Comparison of ENCODE assay signal across 15 mouse cellular contexts in the genomic region with DNA sequence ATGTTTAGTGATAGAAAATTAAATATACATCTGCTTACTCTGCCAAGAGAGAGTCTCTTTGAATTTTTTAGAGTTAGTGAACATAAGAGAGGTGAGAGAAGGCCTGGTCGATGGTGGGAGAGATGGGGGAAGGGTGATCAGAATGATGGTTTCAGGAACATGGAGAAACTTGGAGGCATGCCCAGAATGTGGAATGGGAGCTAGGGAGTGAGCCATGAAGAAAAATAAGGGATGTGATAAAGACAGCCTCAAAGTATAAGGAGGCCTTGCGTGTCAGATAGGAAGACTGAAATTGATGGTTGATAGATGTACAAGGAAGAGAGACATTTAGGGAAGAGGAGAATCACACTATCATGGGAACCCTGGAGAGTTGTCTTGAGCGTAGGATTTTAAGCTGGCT.
DNase-seq lines count a peak whose midpoint lies in the region; ATAC-seq and TF ChIP-seq lines count a peak whose summit lies in the region.
"Had no signal": no experiment of that assay in that cellular context is flagged by ENCODE, and none has a peak within 500 bp of the region (broad histone marks: within the 10 kb centered on the region; RNA-seq: fewer than 3 reads in every experiment).

No protein-coding gene starts in this region.

- intact Hi-C loops in heart, adult 2 months (cut with DNase I) = loop anchor here (10.0 kb wide), 1 partner anchor 350 kb away; the partner anchor contains the start of gene Osr1

- no peak for ATAC-seq in midbrain, postnatal 0 days (ENCODE audit: low FRiP score)
- ATAC-seq in midbrain, embryonic 15.5 days (replicated peaks) = no peak
- ATAC-seq: CD4-positive, CD25-positive, alpha-beta regulatory T cell, adult 4 months; intestine, embryonic 15.5 days had no signal

- no peak overlapping the region for H3K4me3 ChIP-seq in heart, adult 2 months
- no peak overlapping the region for H3K4me3 ChIP-seq in midbrain, postnatal 0 days (ENCODE audit: low read depth, low read length)
- H3K4me3 ChIP-seq in midbrain, embryonic 15.5 days = no peak overlapping the region
- H3K4me3 ChIP-seq: hindbrain, embryonic 12.5 days; intestine, embryonic 15.5 days; limb, embryonic 12.5 days; neural tube, embryonic 13.5 days had no signal

- 50% methylated on average over 3 of the region's 3 CpGs for WGBS in heart, adult 2 months
- WGBS in midbrain, postnatal 0 days = 75% methylated on average over 3 of the region's 3 CpGs
- 87% methylated on average over 3 of the region's 3 CpGs for WGBS in midbrain, embryonic 15.5 days

- no peak overlapping the region for H3K9ac ChIP-seq in heart, adult 2 months (ENCODE audit: low read depth, low read length)
- no peak overlapping the region for H3K9ac ChIP-seq in midbrain, postnatal 0 days (replicated peaks; ENCODE audit: low read length, poor library complexity, severe bottlenecking)
- H3K9ac ChIP-seq in midbrain, embryonic 15.5 days = no peak overlapping the region
- H3K9ac ChIP-seq: hindbrain, embryonic 12.5 days; intestine, embryonic 15.5 days; limb, embryonic 12.5 days; liver, embryonic 14.5 days; neural tube, embryonic 13.5 days had no signal

- H3K27me3 ChIP-seq in heart, adult 2 months (ENCODE audit: control insufficient read depth, insufficient read depth, low read length) = no peaks in the 10 kb centered on the region
- no peaks in the 10 kb centered on the region for H3K27me3 ChIP-seq in midbrain, postnatal 0 days (ENCODE audit: insufficient read depth, low read length)
- H3K27me3 ChIP-seq in midbrain, embryonic 15.5 days (replicated peaks) = no peaks in the 10 kb centered on the region
- H3K27me3 ChIP-seq: hindbrain, embryonic 12.5 days; intestine, embryonic 15.5 days; limb, embryonic 12.5 days; neural tube, embryonic 13.5 days had no signal

- no peak overlapping the region for H3K27ac ChIP-seq in heart, adult 2 months
- no peak overlapping the region for H3K27ac ChIP-seq in midbrain, postnatal 0 days (ENCODE audit: low read depth, low read length)
- H3K27ac ChIP-seq in midbrain, embryonic 15.5 days = no peak overlapping the region
- H3K27ac ChIP-seq: hindbrain, embryonic 12.5 days; intestine, embryonic 15.5 days; limb, embryonic 12.5 days; liver, embryonic 14.5 days; neural tube, embryonic 13.5 days had no signal

- H3K79me2 ChIP-seq in heart, adult 2 months (replicated peaks; ENCODE audit: control insufficient read depth, insufficient read depth, low read length) = no peaks in the 10 kb centered on the region

- no peaks in the 10 kb centered on the region for H3K4me1 ChIP-seq in heart, adult 2 months (ENCODE audit: control insufficient read depth, insufficient read depth, low read length)
- H3K4me1 ChIP-seq in midbrain, postnatal 0 days (ENCODE audit: insufficient read depth, low read length) = no peaks in the 10 kb centered on the region
- H3K4me1 ChIP-seq in midbrain, embryonic 15.5 days = no peaks in the 10 kb centered on the region
- H3K4me1 ChIP-seq: hindbrain, embryonic 12.5 days; intestine, embryonic 15.5 days; limb, embryonic 12.5 days; neural tube, embryonic 13.5 days had no signal

- no peak for TF ChIP-seq CTCF in heart, adult 2 months (IDR thresholded peaks at IDR 0.05)
- TF ChIP-seq CTCF in midbrain, postnatal 0 days (IDR thresholded peaks at IDR 0.05) = no peak

- peak; percentile 92 for DNase-seq in heart, adult 11 months
- DNase-seq in heart, adult 2 months = no peak
- peak; percentile 51 for DNase-seq in kidney, postnatal 10 days
- DNase-seq in kidney, postnatal 36 days = no peak
- peak; percentile 6 for DNase-seq in midbrain, postnatal 0 days (ENCODE audit: low spot score)
- DNase-seq in right cerebral cortex, postnatal 14 days = no peak
- DNase-seq: adrenal gland, postnatal 10 days; cerebellum, adult 9-10 months had no signal

- no peak for TF ChIP-seq POLR2A in heart, adult 2 months (IDR thresholded peaks at IDR 0.05; ENCODE audit: insufficient read depth, low read depth, low read length)

- TF ChIP-seq EP300 in heart, adult 2 months (IDR thresholded peaks at IDR 0.05; ENCODE audit: insufficient read depth, low read depth, low read length) = no peak

- H3K9me3 ChIP-seq in midbrain, postnatal 0 days (ENCODE audit: low read length) = no peaks in the 10 kb centered on the region
- no peaks in the 10 kb centered on the region for H3K9me3 ChIP-seq in midbrain, embryonic 15.5 days
- H3K9me3 ChIP-seq: hindbrain, embryonic 12.5 days; intestine, embryonic 15.5 days; limb, embryonic 12.5 days; neural tube, embryonic 13.5 days had no signal

- H3K4me2 ChIP-seq in midbrain, postnatal 0 days (ENCODE audit: low read depth, low read length, poor library complexity, severe bottlenecking) = no peak overlapping the region
- H3K4me2 ChIP-seq in midbrain, embryonic 15.5 days = no peak overlapping the region
- H3K4me2 ChIP-seq: hindbrain, embryonic 12.5 days; intestine, embryonic 15.5 days; limb, embryonic 12.5 days; neural tube, embryonic 13.5 days had no signal

- H3K36me3 ChIP-seq in heart, adult 2 months (ENCODE audit: control insufficient read depth, insufficient read depth, low read length) = no peaks in the 10 kb centered on the region
- no peaks in the 10 kb centered on the region for H3K36me3 ChIP-seq in midbrain, postnatal 0 days (ENCODE audit: insufficient read depth, low read length)
- no peaks in the 10 kb centered on the region for H3K36me3 ChIP-seq in midbrain, embryonic 15.5 days (replicated peaks)
- H3K36me3 ChIP-seq: hindbrain, embryonic 12.5 days; intestine, embryonic 15.5 days; limb, embryonic 12.5 days; neural tube, embryonic 13.5 days had no signal

Comparison
In these comparisons a context has a peak if more than half of its experiments do, and no peak if none do; other contexts are left out.
1. DNase-seq: peak in heart, adult 11 months (single experiment), kidney, postnatal 10 days (single experiment) and midbrain, postnatal 0 days (single experiment); none in heart, adult 2 months (0 of 2), kidney, postnatal 36 days (0 of 2) and right cerebral cortex, postnatal 14 days (single experiment).